Mouse (Mus musculus) C2C12 (cell line): ENCODE data around the gene Ripply1.

ENCODE experiments used
- CTCF ChIP-seq: IDR thresholded peaks from one replicate; pipeline ENCODE4 v1.5.1; 2011; ENCODE audit not compliant: control insufficient read depth, insufficient read depth, insufficient read length
- MAX ChIP-seq: IDR thresholded peaks from one replicate; pipeline ENCODE4 v1.6.1; 2011; ENCODE audit warnings: mild to moderate bottlenecking, control low read depth
- MYOG ChIP-seq: IDR thresholded peaks from one replicate; pipeline ENCODE4 v1.6.1; 2011; ENCODE audit not compliant: control insufficient read depth, insufficient read length; ENCODE audit errors: extremely low read depth
- USF1 ChIP-seq: IDR thresholded peaks from one replicate; pipeline ENCODE4 v1.6.1; 2011; ENCODE audit warnings: low read depth, mild to moderate bottlenecking, control low read depth, moderate library complexity

DNA sequence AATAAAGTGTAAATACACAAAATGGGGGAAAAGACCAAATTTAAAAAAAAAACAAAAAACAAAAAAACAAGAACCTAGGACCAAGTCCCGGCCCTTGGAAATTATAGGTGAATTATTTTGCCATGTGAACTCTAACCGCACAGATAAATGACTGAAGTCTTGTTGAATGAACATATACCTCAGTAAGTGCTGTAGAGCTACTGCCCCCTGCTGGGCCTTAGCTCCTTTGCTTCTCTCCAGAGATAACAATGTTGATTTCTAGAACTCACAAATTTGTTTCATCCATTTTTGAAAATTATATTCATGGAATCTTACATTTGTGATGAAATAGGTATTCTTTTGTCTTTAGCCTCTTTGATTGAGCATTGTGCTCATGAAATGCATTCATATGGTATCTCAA lies 19.6 kb downstream of the Ripply1 start:
- no peak for TF ChIP-seq CTCF
- TF ChIP-seq USF1: no peak
- TF ChIP-seq MYOG: no peak
- TF ChIP-seq MAX: no peak
